ENCODE assay signal across 15 mouse cellular contexts in the genomic region with DNA sequence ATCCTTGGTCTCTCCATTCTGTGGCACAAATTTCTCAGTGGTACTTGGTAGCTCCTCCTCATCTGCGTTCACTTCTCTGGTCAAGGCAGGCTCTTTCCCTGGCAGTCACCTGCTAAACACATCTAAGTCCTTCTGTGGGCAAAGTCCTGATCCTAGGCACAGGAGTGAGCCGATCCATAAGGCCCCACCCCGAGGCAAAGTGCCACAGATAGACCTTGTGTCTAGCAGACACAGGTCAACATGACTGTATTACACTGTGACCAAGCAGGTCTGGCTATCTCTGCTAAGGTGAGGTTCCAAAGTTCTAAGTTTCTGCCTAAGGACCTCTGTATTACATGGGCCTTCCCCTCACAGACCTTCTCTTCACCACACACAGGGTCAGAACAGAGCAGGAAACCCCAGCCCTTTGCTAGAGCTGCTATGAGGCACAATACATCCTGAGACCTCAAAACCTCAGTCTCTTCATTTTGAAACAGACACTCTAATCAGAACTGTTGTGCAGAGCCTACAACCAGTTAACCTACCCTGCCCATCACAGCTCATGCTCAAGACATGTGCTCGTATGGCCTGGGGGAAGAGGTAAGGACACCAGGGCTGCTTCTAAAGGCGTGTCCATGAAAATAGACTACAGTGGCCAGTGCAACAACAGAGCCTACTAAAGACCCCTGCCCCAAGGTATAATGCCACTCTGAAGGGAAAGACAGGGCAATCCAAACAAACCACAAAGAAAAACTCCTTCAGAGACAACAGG.
"Had no signal": no experiment of that assay in that cellular context is flagged by ENCODE, and none has a peak within 500 bp of the region (broad histone marks: within the 10 kb centered on the region; RNA-seq: fewer than 3 reads in every experiment).

No protein-coding gene starts in this region.

- H3K9me3 ChIP-seq: hindbrain, embryonic 12.5 days; limb, embryonic 13.5 days; liver, embryonic 12.5 days; megakaryocyte, embryonic 14.5 days; midbrain, embryonic 15.5 days; neural tube, embryonic 12.5 days had no signal

- H3K4me1 ChIP-seq: hindbrain, embryonic 12.5 days; limb, embryonic 13.5 days; liver, embryonic 12.5 days; midbrain, embryonic 15.5 days; neural tube, embryonic 12.5 days had no signal

- ATAC-seq: hindbrain, embryonic 16.5 days; inflammation-experienced regulatory T-cells, adult 6 months; liver, embryonic 12.5 days; midbrain, embryonic 15.5 days had no signal

- DNase-seq: layer of hippocampus, adult 9-11 months; lung, embryonic 14.5 days; lung, postnatal 10 days; lung, postnatal 4 days; right cerebral cortex, postnatal 25 days; thymus, postnatal 36 days had no signal

- H3K9ac ChIP-seq: hindbrain, embryonic 12.5 days; limb, embryonic 13.5 days; liver, embryonic 12.5 days; lung, embryonic 14.5 days; midbrain, embryonic 15.5 days; neural tube, embryonic 12.5 days had no signal

- H3K27me3 ChIP-seq: hindbrain, embryonic 12.5 days; limb, embryonic 13.5 days; liver, embryonic 12.5 days; megakaryocyte, embryonic 14.5 days; midbrain, embryonic 15.5 days; neural tube, embryonic 12.5 days had no signal

- H3K4me3 ChIP-seq: hindbrain, embryonic 12.5 days; limb, embryonic 13.5 days; liver, embryonic 12.5 days; megakaryocyte, embryonic 14.5 days; midbrain, embryonic 15.5 days; neural tube, embryonic 12.5 days had no signal

- H3K27ac ChIP-seq: hindbrain, embryonic 12.5 days; limb, embryonic 13.5 days; liver, embryonic 12.5 days; midbrain, embryonic 15.5 days; neural tube, embryonic 12.5 days had no signal

- H3K4me2 ChIP-seq: hindbrain, embryonic 12.5 days; limb, embryonic 13.5 days; liver, embryonic 12.5 days; lung, embryonic 14.5 days; midbrain, embryonic 11.5 days; midbrain, embryonic 15.5 days; neural tube, embryonic 12.5 days had no signal
